Mouse (Mus musculus) gastrocnemius, postnatal 36 days (tissue): ENCODE measurements around the gene Hrk. TPM values are rescaled to one million over a fixed set of nuclear protein-coding genes. Genes with fewer than 3 reads are reported as not detected.

Experiments used
- DNase-seq, 2 experiments: peaks; one replicate each; pipeline ENCODE4 v3.0.0; 2022
- intact Hi-C: fragments of 180-260 bp; cut with DNase I; formaldehyde crosslinking; loops from one replicate; pipeline ENCODE4 v1.15.1; 2025
- total RNA-seq, 2 experiments: library from RNA; stranded (reverse); gene quantifications; 2 replicates each; pipeline ENCODE4 v1.2.3; 2021

Gene Hrk
- total RNA-seq, 2 experiments from 2014 or later, result 0.10 to 0.20 TPM

- intact Hi-C loops, result no loop called here
- no peak for DNase-seq
These were observed 49.6 kb downstream of the Hrk start for GRCm38 (mm10) chr5:118214012-118214411.

- peak in 1 of 2 experiments; percentile 27 for DNase-seq
- intact Hi-C loops, result no loop called here
These were observed 50.1 kb downstream of the Hrk start for GRCm38 (mm10) chr5:118214418-118215154.

GRCm38 (mm10) chr5:118217410-118217809 is 53.0 kb downstream of the Hrk start:
- intact Hi-C loops, result no loop called here
- no peak for DNase-seq

- no peak for DNase-seq
- intact Hi-C loops, result no loop called here
These were observed 58.8 kb downstream of the Hrk start for GRCm38 (mm10) chr5:118223142-118223757.

- DNase-seq, result no peak
- intact Hi-C loops, result no loop called here
These were observed 65.7 kb downstream of the Hrk start for GRCm38 (mm10) chr5:118230071-118230611.

GRCm38 (mm10) chr5:118236891-118237290 is 72.4 kb downstream of the Hrk start:
- intact Hi-C loops, result no loop called here
- DNase-seq, result no peak

Other genes starting within 250 kb of the Hrk start
- 10 to 100 TPM in 1 of 2 experiments, 1 to 10 TPM in 1; 8.5 to 13.6 TPM for gene Fbxo21, start 187.9 kb upstream of the Hrk start, total RNA-seq
- gene Tesc, start 136.9 kb upstream of the Hrk start, total RNA-seq, result under 1 TPM; 0.44 to 0.71 TPM
- gene Fbxw8, start 9.2 kb upstream of the Hrk start, total RNA-seq, result 10 to 100 TPM; 17.8 to 19.1 TPM
- gene Rnft2, start 80.5 kb downstream of the Hrk start, total RNA-seq, result 1 to 10 TPM in 1 of 2 experiments, under 1 TPM in 1; 0.64 to 1.5 TPM
- gene 2410131K14Rik, start 80.6 kb downstream of the Hrk start, total RNA-seq, result 1 to 10 TPM; 3.4 to 4.0 TPM